Mouse (Mus musculus) intestine, embryonic 15.5 days (tissue): ENCODE measurements at regions not wholly inside any gene's neighbourhood (a gene's known extent, or its start where the extent isn't known, plus 50 kb on each side); places are given as distances from the start of the nearest gene placed in this dataset.
A peak's percentile ranks its signal among the peaks of the same experiment; 100 is the strongest.

ENCODE experiments used
- ATAC-seq: fragments of 200-750 bp; cut with Nextera tagmentation; 2 replicates; pipeline ENCODE4 v1.8.0; 2017; ENCODE audit warnings: moderate TSS enrichment, moderate library complexity
- H3K27ac ChIP-seq: fragments of 300-500 bp; sonication (generic); 2 replicates; pipeline ENCODE4 v1.5.1; 2015; ENCODE audit warnings: mild to moderate bottlenecking, inconsistent platforms
- H3K27me3 ChIP-seq: fragments of 300-500 bp; sonication (generic); replicated peaks from 2 replicates; pipeline ENCODE4 v1.6.1; 2015; ENCODE audit warnings: inconsistent platforms
- H3K36me3 ChIP-seq: fragments of 300-500 bp; sonication (generic); 2 replicates; pipeline ENCODE4 v1.6.1; 2015; ENCODE audit warnings: inconsistent platforms
- H3K4me1 ChIP-seq: fragments of 300-500 bp; sonication (generic); replicated peaks from 2 replicates; pipeline ENCODE4 v1.6.1; 2015; ENCODE audit warnings: inconsistent platforms
- H3K4me2 ChIP-seq: fragments of 300-500 bp; sonication (generic); replicated peaks from 2 replicates; pipeline ENCODE4 v1.6.1; 2015; ENCODE audit warnings: mild to moderate bottlenecking, inconsistent platforms
- H3K4me3 ChIP-seq: fragments of 300-500 bp; sonication (generic); replicated peaks from 2 replicates; pipeline ENCODE4 v1.5.1; 2015; ENCODE audit warnings: inconsistent platforms
- H3K9ac ChIP-seq: fragments of 300-500 bp; sonication (generic); 2 replicates; pipeline ENCODE4 v1.6.1; 2015; ENCODE audit warnings: inconsistent platforms
- H3K9me3 ChIP-seq: fragments of 300-500 bp; sonication (generic); 2 replicates; pipeline ENCODE4 v1.6.1; 2016; ENCODE audit warnings: inconsistent platforms
- WGBS: fragments of 180-500 bp; shearing (Covaris S2); methylation state at CpG from one replicate; pipeline ENCODE4 v1.1.7; 2015; 5-methylcytosine and 5-hydroxymethylcytosine counted together

- H3K4me1 ChIP-seq = no peaks in the 10 kb centered on the region
- 85% methylated on average over 11 of the region's 11 CpGs for WGBS
- ATAC-seq = no peak
These were observed 552.2 kb downstream of the Plcl1 start for GRCm38 (mm10) chr1:55957804-55958445.

GRCm38 (mm10) chr1:55960291-55960690, 554.6 kb downstream of the Plcl1 start:
- Histone ChIP-seq H3K4me1 (no peaks in the 10 kb centered on the region), H3K36me3 (no peaks in the 10 kb centered on the region), H3K4me3 (no peak overlapping the region), H3K27ac (no peak overlapping the region), H3K9ac (no peak overlapping the region), H3K9me3 (no peaks in the 10 kb centered on the region), H3K27me3 (no peaks in the 10 kb centered on the region), H3K4me2 (no peak overlapping the region)
- 17% methylated on average over 6 of the region's 6 CpGs for WGBS
- ATAC-seq = no peak

More at GRCm38 (mm10) chr1:55957804-55958445, 552.2 kb downstream of the Plcl1 start:
- Histone ChIP-seq H3K27me3 (no peaks in the 10 kb centered on the region), H3K4me2 (no peak overlapping the region), H3K9me3 (no peaks in the 10 kb centered on the region), H3K36me3 (no peaks in the 10 kb centered on the region), H3K4me3 (no peak overlapping the region), H3K9ac (no peak overlapping the region), H3K27ac (no peak overlapping the region)

- H3K4me3 ChIP-seq = no peak overlapping the region
- H3K27ac ChIP-seq = no peak overlapping the region
- no peak overlapping the region for H3K4me2 ChIP-seq
- no peaks in the 10 kb centered on the region for H3K4me1 ChIP-seq
- H3K27me3 ChIP-seq = no peaks in the 10 kb centered on the region
- peak; percentile 67 for ATAC-seq
- no peaks in the 10 kb centered on the region for H3K9me3 ChIP-seq
- no peaks in the 10 kb centered on the region for H3K36me3 ChIP-seq
- no peak overlapping the region for H3K9ac ChIP-seq
- WGBS = 64% methylated on average over 5 of the region's 5 CpGs
These were observed 558.1 kb downstream of the Plcl1 start for GRCm38 (mm10) chr1:55963867-55964266.

- WGBS = 85% methylated on average over 2 of the region's 2 CpGs
- no peak overlapping the region for H3K4me3 ChIP-seq
These were observed 560.6 kb downstream of the Plcl1 start for GRCm38 (mm10) chr1:55966273-55966672.

GRCm38 (mm10) chr1:55967869-55968268, 562.1 kb downstream of the Plcl1 start:
- no peak for ATAC-seq
- Histone ChIP-seq H3K4me1 (no peaks in the 10 kb centered on the region), H3K4me3 (no peak overlapping the region), H3K36me3 (no peaks in the 10 kb centered on the region), H3K27ac (no peak overlapping the region), H3K27me3 (no peaks in the 10 kb centered on the region), H3K9me3 (no peaks in the 10 kb centered on the region), H3K4me2 (no peak overlapping the region), H3K9ac (no peak overlapping the region)
- WGBS = 94% methylated on average over 7 of the region's 7 CpGs

More at GRCm38 (mm10) chr1:55966273-55966672, 560.6 kb downstream of the Plcl1 start:
- Histone ChIP-seq H3K9me3 (no peaks in the 10 kb centered on the region), H3K4me1 (no peaks in the 10 kb centered on the region), H3K36me3 (no peaks in the 10 kb centered on the region), H3K9ac (no peak overlapping the region), H3K4me2 (no peak overlapping the region), H3K27me3 (no peaks in the 10 kb centered on the region), H3K27ac (no peak overlapping the region)
- no peak for ATAC-seq

- Histone ChIP-seq H3K36me3 (no peaks in the 10 kb centered on the region), H3K4me1 (no peaks in the 10 kb centered on the region), H3K4me2 (no peak overlapping the region), H3K9me3 (no peaks in the 10 kb centered on the region), H3K27ac (no peak overlapping the region), H3K4me3 (no peak overlapping the region), H3K9ac (no peak overlapping the region), H3K27me3 (no peaks in the 10 kb centered on the region)
- ATAC-seq = no peak
- 88% methylated on average over 3 of the region's 3 CpGs for WGBS
These were observed 572.1 kb downstream of the Plcl1 start for GRCm38 (mm10) chr1:55977796-55978195.

GRCm38 (mm10) chr1:55983522-55984066, 577.9 kb downstream of the Plcl1 start:
- no peak for ATAC-seq
- no peak overlapping the region for H3K4me3 ChIP-seq
- no peak overlapping the region for H3K9ac ChIP-seq
- H3K27ac ChIP-seq = no peak overlapping the region
- no peaks in the 10 kb centered on the region for H3K9me3 ChIP-seq
- no peaks in the 10 kb centered on the region for H3K27me3 ChIP-seq
- 72% methylated on average over 5 of the region's 5 CpGs for WGBS
- H3K36me3 ChIP-seq = no peaks in the 10 kb centered on the region
- no peaks in the 10 kb centered on the region for H3K4me1 ChIP-seq
- no peak overlapping the region for H3K4me2 ChIP-seq

GRCm38 (mm10) chr1:55997074-55997473, 591.4 kb downstream of the Plcl1 start:
- no peak overlapping the region for H3K4me2 ChIP-seq
- ATAC-seq = no peak
- WGBS = 39% methylated on average over 6 of the region's 6 CpGs

More at GRCm38 (mm10) chr1:55997074-55997473, 591.4 kb downstream of the Plcl1 start:
- H3K36me3 ChIP-seq = no peaks in the 10 kb centered on the region
- H3K27me3 ChIP-seq = no peaks in the 10 kb centered on the region
- H3K27ac ChIP-seq = no peak overlapping the region
- no peaks in the 10 kb centered on the region for H3K9me3 ChIP-seq
- H3K4me1 ChIP-seq = no peaks in the 10 kb centered on the region
- H3K9ac ChIP-seq = no peak overlapping the region
- H3K4me3 ChIP-seq = no peak overlapping the region
